Mouse (Mus musculus) natural killer cell, adult 2 months (primary cell): ENCODE data around the gene Mamstr.
A peak's percentile ranks its signal among the peaks of the same experiment; 100 is the strongest.

Experiments used
- DNase-seq, 2 experiments: peaks; one replicate each; pipeline ENCODE4 v3.0.0; 2022; ENCODE audit warnings: low spot score in 2 of 2

Gene Mamstr

DNA sequence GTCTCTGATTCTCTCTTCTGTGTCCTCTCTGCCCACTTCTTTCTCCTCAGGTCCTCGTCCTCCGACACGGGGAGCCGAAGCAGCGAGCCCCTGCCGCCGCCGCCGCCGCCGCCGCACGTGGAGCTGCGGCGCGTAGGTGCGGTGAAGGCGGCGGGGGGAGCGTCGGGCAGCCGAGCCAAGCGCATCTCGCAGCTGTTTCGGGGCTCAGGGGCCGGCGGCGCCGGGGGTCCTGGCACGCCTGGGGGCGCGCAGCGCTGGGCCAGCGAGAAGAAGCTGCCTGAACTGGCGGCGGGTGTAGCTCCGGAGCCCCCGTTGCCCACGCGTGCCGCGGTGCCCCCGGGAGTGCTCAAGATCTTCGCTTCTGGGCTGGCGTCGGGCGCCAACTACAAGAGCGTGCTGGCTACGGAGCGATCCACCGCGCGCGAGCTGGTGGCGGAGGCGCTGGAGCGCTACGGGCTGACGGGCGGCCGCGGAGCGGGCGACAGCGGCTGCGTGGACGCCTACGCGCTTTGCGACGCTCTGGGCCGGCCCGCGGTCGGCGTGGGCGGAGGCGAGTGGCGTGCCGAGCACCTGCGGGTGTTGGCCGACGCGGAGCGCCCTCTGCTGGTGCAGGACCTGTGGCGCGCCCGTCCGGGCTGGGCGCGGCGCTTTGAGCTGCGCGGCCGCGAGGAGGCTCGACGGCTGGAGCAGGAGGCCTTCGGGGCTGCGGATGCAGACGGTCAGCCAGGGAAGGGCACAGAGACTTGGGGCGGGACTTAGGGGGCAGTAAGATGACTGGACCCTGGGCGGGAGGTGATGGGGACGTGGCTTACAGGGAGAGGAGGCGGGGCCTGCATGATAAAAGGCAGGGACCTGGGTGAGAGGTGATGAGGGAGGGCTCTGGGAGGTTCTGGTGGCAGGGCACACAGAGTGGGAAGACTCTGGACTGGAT, 11.1 kb upstream of the Mamstr start:
- peak; percentile 84 to 88 for DNase-seq

DNA sequence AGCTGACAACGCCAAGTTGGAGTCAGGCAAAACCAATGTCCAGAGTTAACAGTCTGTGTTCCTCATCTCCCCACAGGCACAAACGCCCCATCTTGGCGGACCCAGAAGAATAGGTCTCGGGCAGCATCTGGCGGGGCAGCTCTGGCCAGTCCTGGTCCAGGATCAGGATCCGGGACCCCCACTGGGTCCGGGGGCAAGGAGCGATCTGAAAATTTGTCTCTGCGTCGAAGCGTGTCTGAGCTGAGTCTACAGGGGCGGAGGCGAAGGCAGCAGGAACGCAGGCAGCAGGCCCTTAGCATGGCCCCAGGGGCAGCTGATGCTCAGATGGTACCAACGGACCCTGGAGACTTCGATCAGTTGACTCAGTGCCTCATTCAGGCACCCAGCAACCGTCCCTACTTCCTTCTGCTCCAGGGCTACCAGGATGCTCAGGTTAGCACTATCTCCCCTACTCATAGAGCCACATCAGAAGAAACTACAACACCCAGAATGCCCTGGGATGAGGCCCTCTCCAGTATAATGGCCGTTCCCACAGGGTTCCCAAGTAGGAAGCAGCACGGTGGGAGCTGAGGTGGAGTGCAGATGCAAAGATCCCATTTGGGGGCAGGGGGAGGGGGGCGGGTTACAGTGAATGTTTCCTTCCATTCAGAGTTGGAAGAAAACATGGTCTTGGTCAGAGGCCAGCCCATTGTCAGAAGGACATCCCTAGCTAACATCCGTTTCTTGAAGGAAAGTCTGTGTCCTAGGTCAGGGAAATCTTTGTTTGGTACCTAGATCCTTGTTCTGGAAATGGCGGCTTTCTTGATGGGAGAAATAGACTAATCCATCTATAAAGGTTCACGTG, 9.5 kb upstream of the Mamstr start:
- no peak for DNase-seq

DNA sequence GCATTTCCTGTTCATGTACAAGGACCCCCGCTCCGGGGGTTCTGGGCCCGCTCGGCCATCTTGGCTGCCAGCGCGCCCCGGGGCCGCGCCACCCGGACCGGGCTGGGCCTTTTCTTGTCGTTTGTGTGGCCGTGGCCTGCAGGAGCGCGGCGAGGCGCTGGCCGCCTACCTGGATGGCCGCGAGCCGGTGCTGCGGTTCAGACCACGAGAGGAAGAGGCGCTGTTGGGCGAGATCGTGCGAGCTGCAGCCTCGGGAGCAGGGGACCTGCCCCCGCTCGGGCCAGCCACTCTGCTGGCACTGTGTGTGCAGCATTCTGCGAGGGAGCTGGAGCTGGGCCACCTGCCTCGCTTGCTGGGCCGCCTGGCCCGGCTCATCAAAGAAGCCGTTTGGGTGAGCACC, 7.3 kb upstream of the Mamstr start:
- DNase-seq, result no peak

DNA sequence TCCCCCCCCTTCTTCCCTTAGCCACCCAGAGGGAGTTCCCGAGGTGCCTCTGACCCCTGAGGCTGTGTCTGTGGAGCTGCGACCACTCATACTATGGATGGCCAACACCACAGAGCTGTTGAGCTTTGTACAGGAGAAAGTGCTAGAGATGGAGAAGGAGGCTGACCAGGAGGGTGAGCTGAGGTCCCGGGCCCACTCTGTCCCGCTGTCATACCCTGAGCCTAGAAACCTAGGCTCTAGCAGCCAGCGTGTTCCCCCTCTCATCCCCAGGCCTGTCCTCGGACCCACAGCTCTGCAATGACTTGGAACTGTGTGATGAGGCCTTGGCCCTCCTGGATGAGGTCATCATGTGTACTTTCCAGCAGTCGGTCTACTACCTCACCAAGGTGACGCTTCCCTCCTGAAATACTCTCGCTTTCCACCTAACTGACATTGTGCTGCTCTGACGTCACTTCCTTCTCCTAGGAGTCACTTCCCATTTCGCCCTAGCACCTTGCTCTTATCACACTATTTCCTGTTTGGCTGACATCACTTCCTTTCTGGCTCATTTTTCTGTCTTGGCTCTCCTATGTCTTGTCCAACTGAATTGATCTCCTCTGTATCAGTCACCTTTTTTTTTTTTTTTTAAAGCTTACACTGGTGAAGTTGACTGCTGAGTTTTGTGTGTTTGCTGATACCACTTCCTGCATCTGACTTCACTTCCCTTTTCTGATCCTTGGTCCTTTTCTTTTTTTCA, 4.7 kb upstream of the Mamstr start:
- DNase-seq, result peak; percentile 37 to 62

DNA sequence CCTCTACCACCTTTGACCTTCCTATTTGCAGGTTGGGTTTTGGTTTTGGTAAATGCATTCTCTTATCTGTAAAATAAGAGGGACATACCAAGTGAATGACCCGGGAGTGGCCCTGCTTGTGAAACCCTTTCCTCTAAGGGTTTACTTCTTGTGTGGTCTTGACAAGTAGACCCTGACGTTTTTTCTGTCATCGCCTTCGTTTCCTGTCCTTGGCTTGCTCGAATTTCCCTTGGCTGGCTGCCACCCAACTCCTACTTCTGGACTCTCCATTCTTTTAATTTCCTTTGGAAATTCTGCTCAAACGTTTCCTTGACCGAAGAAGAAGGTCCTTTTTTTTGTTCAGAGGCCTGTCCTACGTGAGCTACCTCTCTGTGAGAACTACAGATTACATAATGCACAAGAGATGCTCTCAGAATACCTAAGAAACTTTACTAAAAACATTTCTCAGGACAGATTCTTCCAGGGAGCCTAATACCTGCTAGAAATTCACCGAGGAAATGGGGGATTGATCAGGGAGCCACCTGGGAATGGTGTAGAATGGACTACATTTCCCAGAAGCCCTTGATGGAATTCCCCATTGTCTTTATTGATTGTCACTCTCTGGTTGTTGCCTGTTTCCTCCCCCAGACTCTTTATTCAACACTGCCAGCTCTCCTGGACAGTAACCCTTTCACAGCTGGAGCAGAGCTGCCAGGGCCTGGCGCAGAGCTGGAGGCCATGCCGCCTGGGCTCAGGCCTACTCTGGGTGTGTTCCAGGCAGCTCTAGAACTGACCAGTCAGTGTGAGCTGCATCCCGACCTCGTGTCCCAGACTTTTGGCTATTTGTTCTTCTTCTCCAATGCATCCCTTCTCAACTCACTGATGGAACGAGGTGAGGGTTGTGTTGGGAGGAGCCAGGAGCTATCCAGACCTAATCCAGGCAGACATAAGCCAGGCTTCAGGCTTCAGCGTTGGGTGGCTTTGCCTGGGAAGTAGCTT, 3.8 kb upstream of the Mamstr start:
- no peak for DNase-seq

DNA sequence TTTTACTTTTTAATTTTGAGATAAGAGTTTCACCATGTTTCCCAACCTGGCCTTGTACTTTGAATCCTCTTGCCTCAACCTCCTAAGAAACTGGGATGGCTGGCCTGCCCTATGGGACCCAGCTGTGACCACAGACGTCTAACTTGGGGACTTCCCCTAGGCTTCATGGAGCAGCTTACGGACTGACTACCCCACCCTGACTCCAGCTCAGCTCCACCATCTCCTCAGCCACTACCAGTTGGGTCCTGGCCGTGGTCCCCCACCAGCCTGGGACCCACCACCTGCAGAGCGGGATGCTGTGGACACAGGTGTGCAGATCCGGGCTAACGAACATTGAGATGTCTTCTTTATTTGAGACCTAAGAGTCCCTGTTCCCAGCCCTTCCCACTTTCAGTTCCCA, 2.1 kb upstream of the Mamstr start:
- no peak for DNase-seq

DNA sequence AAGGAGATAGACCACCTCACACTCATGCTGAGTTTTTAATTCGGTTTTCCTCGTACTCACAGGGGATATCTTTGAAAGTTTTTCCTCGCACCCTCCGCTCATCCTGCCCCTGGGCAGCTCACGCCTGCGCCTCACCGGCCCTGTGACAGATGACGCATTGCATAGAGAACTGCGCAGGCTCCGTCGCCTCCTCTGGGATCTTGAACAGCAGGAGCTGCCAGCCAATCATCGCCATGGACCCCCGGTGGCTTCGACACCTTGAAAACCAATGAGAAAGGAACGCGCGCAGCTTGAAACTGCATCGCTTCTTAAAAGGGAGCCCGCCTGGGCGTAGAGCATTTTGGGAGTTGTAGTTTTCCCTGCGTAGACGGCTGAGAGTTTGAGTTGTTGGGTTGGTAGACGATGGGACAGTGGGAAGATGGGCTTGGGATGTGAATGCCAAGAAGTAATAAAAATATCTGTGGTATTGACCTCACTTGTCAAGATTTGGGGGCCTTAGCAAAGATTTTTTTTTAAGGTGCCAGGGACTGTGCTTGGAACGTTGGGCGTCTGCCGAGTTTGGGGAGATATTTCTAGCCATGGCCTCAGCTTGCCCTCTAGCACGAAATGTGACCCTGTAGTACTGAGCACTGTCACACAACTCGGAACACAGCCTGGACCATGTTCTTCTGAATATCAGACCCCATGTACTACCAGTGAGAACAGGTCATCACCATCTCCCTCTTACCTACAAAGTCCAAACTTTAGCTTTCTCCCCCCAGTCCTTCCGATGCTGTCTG, 965 bp upstream of the Mamstr start:
- DNase-seq, result no peak

DNA sequence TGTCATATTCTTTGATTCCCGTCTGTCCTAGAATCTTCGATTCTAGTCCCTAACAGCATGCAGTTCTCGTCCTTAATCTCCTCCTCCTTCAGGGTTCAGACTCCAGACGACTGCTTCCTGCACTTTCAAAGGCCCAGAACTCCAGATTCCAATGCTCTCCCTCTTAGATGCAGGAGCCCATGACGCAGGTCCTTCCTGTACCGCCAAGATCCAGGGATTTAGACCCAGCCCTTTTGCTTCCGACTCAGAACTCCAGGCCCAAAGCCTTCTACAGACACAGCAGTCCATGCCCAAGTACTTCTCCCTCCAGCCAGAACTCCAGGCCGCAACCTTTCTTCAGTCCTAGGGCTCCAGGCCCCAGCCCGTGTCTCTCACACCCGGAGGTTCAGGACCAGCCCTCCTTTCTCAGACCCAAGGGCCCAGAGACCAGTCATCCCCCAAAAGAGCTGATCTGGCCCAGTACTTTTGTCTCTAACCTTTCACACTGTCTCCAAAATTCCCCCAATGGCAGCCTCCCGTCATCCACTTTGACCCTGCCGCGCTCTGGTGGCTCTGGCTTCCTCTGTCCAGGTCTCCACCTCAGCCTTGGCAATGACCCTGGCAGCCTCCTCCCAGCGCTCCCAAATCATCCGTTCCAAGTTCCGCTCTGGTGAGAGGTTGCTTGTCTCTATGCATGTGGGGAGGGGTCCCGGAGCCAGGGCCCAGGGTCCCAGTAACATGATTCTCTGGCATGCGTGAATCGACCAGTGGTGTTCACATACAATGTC, 597 bp downstream of the Mamstr start:
- DNase-seq, result no peak

DNA sequence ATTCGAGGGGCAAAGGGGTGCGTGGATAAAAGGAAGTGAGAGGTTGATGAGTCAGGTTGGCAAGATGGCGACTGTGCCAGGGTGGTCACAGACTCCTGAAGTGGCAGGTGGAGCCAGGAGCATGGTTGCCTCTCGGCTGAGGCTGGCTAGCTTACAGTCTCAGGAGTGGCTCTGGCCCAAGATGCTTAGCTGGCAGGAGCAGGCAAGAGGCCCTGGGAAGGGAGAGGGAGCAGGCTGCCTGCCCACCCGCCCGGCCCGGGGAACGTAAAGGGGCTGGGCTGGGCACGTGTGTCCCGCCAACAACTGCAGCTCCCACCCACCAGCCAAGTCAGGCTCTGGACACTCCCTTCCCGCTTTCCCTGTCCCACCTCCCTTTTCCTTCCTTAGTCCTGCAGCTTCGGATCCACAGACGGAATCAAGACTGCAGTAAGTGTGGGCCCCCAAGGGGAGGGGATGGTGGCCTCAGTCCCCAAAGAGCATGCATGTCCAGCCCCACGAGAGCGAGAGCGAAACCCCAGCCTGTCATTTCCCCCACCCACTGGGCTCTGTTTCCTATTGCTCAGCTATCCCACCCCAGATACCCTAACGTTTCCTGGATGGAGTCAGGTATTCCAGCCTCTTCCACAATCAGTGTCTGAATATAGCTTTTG, 1.7 kb downstream of the Mamstr start:
- no peak for DNase-seq

DNA sequence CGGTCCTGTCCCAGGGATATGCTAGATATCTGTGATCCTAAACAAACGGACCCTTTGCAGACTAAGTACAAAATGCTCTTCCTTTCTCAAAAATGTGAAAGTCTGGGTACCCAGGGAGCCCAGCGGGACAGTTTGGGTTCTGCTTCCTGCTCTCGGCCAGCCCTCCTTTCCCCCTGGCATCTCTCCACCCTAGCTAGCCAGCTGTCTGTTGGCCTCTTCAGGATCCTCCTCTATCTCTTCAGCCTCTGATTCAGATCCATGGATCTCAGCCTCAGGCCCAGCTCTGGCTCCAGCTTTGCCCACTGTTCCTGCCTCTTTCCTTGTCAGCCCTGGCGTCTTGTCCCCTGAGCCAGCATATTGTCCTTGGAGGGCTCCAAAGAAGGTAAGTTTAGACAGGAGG, 2.3 kb downstream of the Mamstr start:
- no peak for DNase-seq

DNA sequence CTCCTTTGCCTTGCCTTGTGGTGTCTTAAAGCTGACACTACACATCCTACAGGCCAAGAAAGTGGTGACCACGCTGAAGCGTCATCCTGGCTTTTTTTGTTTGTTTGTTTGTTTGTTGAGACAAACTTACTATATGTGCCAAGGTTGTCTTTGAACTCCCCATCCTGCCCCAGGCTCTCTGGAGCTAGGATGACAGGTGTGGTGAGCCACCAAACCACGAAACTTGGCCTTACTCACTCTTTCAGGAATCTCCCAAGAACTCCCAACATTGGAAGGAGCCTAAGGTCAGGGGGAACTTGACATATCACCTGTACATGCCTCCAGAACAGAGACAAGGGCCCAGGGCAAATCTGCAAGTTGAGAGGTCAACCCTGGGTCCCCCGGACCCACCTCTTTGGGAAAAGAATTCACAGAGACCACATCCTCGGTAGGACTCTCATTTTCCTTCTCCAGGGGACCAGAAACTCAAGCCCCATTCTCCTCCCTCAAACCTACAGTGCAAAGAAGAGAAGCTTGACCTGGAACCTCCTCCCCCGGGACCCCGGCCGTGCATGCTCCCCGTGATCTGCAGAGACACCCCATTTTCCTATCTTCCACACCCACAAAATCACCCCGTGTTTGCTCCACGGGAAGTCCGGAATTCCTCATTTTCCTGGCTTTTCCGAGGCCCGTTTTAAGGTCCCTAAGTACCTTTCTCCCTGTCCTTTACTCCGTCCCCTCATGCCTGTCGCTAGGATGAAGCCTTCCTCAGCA, 2.9 kb downstream of the Mamstr start:
- DNase-seq, result no peak

DNA sequence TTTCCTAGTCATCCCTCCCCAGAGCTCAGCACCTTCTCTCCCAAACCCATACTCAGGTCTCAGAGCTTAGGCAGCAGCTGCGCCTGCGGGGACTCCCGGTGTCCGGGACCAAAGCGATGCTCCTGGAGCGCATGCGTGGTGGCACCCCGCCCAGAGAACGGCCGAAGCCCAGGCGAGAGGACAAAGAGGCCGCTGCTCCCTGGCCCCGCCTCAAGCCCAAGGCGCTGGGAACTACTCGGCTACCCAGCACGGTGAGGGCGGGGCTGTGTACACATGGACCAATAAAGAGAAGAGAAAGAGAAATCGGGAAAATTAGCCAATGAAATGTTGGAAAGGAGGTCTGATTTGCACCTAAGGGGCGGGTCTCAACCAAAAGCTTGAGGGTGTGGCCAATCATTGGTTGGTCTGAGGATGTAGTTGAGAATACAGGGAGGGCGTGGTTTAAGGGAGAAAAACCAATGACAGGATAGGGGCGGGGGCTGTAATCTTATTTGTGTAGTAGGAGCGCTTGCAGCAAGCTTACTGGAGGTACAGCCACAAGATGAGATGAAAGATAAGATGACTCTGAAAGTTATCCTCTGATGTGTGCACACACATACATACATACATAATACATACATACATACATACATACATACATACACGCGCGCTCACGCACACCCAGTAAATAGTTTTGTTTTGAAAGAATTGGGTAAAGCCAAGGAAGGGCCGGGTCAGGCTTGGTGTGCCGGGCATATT, 3.8 kb downstream of the Mamstr start:
- peak; percentile 74 to 77 for DNase-seq

DNA sequence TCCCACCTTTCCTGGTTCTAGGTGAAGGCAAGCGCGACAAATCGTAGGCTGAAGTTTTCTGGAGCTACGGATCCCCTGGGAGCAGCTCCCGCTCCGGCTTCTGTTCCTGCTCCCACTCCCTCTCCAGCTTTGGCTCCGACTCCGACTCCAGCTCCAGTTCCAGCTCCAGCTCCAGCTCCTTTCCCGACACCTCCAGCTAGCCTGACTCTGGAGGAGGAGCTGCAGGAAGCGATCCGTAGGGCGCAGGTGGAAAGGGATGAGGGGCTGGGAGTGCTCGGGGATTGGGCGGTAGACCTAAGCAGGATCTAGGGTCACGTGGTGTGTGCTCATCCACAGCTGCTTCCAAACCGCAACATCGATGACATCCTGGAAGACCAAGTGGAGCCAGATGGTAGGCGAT, 4.4 kb downstream of the Mamstr start:
- no peak for DNase-seq

DNA sequence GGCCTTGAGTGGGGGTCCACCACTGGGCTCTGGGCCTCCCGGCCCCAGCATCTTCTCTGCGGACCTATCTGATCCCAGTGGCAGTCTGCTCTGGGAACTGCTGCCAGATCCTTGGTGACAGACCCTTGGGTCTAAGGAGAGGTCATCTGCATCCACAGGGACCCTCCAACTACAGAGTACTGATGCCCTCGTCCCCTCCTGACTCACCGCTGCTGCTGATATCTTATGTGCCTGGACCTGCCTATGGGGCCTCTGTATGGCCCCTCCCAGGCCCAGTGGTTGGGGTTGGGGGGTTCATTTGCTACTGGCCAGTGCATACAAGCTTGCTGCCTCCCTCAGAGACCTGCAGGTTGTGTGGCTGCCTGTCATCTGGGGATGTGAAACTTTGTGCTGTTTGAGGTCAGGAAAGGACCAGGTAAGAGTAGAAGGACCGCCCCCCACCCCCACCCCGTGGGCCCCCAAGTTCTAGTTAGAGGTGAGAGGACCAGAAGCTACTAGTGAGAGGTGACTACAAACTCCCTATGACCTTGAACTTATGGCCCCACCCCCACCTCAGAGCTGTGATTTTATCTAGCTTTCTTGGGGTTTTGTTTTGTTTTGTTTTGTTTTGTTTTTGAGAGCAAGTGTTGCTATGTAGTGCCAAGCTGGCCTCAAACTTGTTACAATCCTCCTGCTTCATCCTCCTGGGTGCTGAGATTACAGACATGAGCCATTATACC, 5.3 kb downstream of the Mamstr start:
- no peak for DNase-seq

DNA sequence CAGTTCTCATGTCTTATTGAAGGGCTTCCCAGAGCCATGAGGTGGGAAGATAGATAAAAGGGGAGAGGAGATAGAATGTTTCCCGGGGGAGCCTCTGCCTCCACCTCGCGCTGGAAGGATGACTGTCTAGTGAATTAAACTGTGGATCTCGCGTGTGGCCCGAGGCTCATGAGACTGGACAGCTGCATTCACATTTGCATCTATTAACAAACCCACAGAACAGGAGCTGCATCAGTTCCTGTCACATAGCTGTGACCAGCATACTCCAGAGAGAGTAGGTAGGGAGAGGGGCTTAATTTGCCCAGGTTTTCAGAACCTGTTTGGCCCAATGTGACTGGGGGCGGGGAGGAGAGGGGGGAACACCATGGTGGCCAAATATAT, 5.8 kb downstream of the Mamstr start:
- no peak for DNase-seq

DNA sequence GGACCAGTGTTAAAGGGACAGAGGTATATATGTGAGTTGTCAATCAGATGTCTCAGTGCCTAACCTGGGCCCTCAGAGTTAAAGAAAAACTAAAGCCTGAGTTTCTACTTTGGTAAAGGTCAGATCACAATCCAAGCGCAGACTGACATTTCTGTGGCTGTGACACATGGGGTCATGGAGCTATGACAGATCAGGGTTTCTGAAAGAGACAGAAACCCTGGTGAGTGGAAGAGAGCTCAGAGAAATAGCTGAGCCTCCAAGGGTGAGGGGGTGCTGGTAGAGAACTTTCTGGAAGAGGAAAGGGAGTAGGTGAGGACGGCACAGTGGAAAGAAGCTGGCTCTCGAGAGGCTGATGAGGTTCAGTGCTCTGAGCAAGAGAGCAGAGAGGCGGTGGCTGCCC, 6.9 kb downstream of the Mamstr start:
- DNase-seq, result no peak

DNA sequence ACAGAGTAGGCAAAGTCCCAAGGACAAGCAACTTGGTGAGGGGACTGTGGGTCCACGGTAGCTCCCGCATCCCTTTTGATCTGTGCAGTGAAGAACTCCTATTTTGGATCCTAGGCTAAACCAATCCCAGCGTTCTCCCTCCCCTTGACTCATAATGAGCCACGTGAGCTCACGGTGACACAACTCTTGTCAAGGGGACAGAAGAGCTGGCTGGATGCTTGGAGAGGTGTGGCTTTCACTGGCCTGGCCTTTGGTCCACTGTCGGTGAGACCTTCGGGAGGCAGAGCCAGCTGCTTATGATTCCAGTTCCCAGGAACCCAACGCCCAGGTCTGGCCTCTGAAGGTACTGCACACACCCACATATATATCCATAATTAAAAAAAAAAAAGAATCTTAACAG, 9.6 kb downstream of the Mamstr start:
- no peak for DNase-seq
